ENCODE assay signal across 36 mouse cellular contexts in genomic region chr2:120367416-120368207, GRCm38 (mm10). TPM values are rescaled to one million over a fixed set of nuclear protein-coding genes. Genes with fewer than 3 reads are reported as not detected.
"Had no signal": no experiment of that assay in that cellular context is flagged by ENCODE, and none has a peak within 500 bp of the region (broad histone marks: within the 10 kb centered on the region; RNA-seq: fewer than 3 reads in every experiment).

No protein-coding gene starts in this region.

- H3K9ac ChIP-seq: heart, embryonic 12.5 days; hindbrain, embryonic 12.5 days; hindbrain, embryonic 14.5 days; kidney, embryonic 15.5 days; limb, embryonic 13.5 days; limb, embryonic 15.5 days; liver, embryonic 12.5 days; liver, embryonic 14.5 days had no signal

- H3K4me1 ChIP-seq: heart, embryonic 12.5 days; hindbrain, embryonic 10.5 days; hindbrain, embryonic 12.5 days; kidney, embryonic 15.5 days; limb, embryonic 13.5 days; limb, embryonic 15.5 days; liver, embryonic 12.5 days had no signal

- ATAC-seq: hindbrain, embryonic 16.5 days; inflammation-experienced regulatory T-cells, adult 6 months; liver, embryonic 12.5 days had no signal

- H3K27me3 ChIP-seq: heart, embryonic 12.5 days; hindbrain, embryonic 12.5 days; kidney, embryonic 15.5 days; limb, embryonic 13.5 days; limb, embryonic 15.5 days; liver, embryonic 12.5 days had no signal

- DNase-seq: gastrocnemius, postnatal 14 days; gastrocnemius, postnatal 36 days; heart, adult 2 months; heart, postnatal 10 days; heart, postnatal 4 days; kidney, adult 11 months; kidney, adult 2 months; kidney, adult 9 months; kidney, postnatal 14 days; kidney, postnatal 36 days; layer of hippocampus, adult 9-11 months; layer of hippocampus, postnatal 36 days; left cerebral cortex, postnatal 4 days had no signal

- H3K4me2 ChIP-seq: heart, embryonic 12.5 days; hindbrain, embryonic 12.5 days; hindbrain, embryonic 14.5 days; kidney, embryonic 15.5 days; limb, embryonic 13.5 days; limb, embryonic 15.5 days; liver, embryonic 12.5 days had no signal

- H3K4me3 ChIP-seq: heart, adult 2 months; heart, embryonic 12.5 days; hindbrain, embryonic 10.5 days; hindbrain, embryonic 12.5 days; kidney, embryonic 15.5 days; limb, embryonic 13.5 days; limb, embryonic 15.5 days; liver, embryonic 12.5 days had no signal

- H3K27ac ChIP-seq: heart, adult 2 months; hindbrain, embryonic 10.5 days; hindbrain, embryonic 12.5 days; hindbrain, embryonic 14.5 days; kidney, embryonic 15.5 days; kidney, postnatal 0 days; limb, embryonic 13.5 days; limb, embryonic 15.5 days; liver, embryonic 12.5 days; liver, embryonic 14.5 days had no signal

- H3K9me3 ChIP-seq: heart, embryonic 12.5 days; hindbrain, embryonic 10.5 days; hindbrain, embryonic 12.5 days; kidney, embryonic 15.5 days; limb, embryonic 13.5 days; limb, embryonic 15.5 days; liver, embryonic 12.5 days had no signal

RNA-seq across cellular contexts. Expression of gene Pla2g4f, which starts 53.6 kb away (rescaled TPM):
- total RNA-seq: gastrocnemius, adult 8-10 months; gastrocnemius, postnatal 14 days; gastrocnemius, postnatal 36 days; granulocyte monocyte progenitor cell, adult 5-6 weeks; heart, adult 2 months; heart, postnatal 10 days; heart, postnatal 25 days; heart, postnatal 4 days; layer of hippocampus, adult 18-20 months; layer of hippocampus, adult 8-10 months; layer of hippocampus, postnatal 36 days; left cerebral cortex, adult 18-20 months; left cerebral cortex, adult 8-10 months; left cerebral cortex, postnatal 10 days; left cerebral cortex, postnatal 25 days; left cerebral cortex, postnatal 4 days had no signal
- polyA plus RNA-seq: heart, embryonic 12.5 days; hindbrain, embryonic 10.5 days; hindbrain, embryonic 14.5 days; hindbrain, embryonic 16.5 days; kidney, embryonic 15.5 days; limb, embryonic 11.5 days; liver, embryonic 12.5 days; liver, embryonic 14.5 days; liver, embryonic 16.5 days had no signal
